Mouse (Mus musculus) embryonic fibroblast, embryonic 13.5 days (primary cell): ENCODE measurements at regions not wholly inside any gene's neighbourhood (a gene's known extent, or its start where the extent isn't known, plus 50 kb on each side); places are given as distances from the start of the nearest gene placed in this dataset.

Source experiments
- H3K27ac ChIP-seq: 2 replicates; pipeline ENCODE4 v1.5.1; 2012; ENCODE audit warnings: low read length, control low read depth, inconsistent platforms; ENCODE audit not compliant: insufficient read depth
- H3K4me1 ChIP-seq: 2 replicates; pipeline ENCODE4 v1.6.1; 2011; ENCODE audit warnings: low read length; ENCODE audit not compliant: control insufficient read depth, insufficient read depth
- H3K4me3 ChIP-seq: 2 replicates; pipeline ENCODE4 v1.5.1; 2011; ENCODE audit warnings: mild to moderate bottlenecking, control low read depth, low read length; ENCODE audit not compliant: insufficient read depth
- CTCF ChIP-seq: IDR thresholded peaks from 2 replicates; pipeline ENCODE4 v1.5.1; 2011; ENCODE audit warnings: mild to moderate bottlenecking, control low read depth, low read length, moderate library complexity, borderline replicate concordance; ENCODE audit not compliant: insufficient read depth
- POLR2A ChIP-seq: IDR thresholded peaks from 2 replicates; pipeline ENCODE4 v1.6.1; 2011; ENCODE audit warnings: low read depth, mild to moderate bottlenecking, control low read depth, low read length, moderate library complexity

- TF ChIP-seq CTCF (no peak), POLR2A (no peak)
- no peak overlapping the region for H3K27ac ChIP-seq
- no peaks in the 10 kb centered on the region for H3K4me1 ChIP-seq
- no peak overlapping the region for H3K4me3 ChIP-seq
Observed at GRCm38 (mm10) chr4:125211459-125212175, 84.0 kb upstream of the Zc3h12a start.

- no peak overlapping the region for H3K4me3 ChIP-seq
- H3K27ac ChIP-seq = no peak overlapping the region
- TF ChIP-seq POLR2A = no peak
- TF ChIP-seq CTCF = no peak
- no peaks in the 10 kb centered on the region for H3K4me1 ChIP-seq
Observed at GRCm38 (mm10) chr4:125210719-125211118, 83.1 kb upstream of the Zc3h12a start.

- no peak overlapping the region for H3K27ac ChIP-seq
- H3K4me1 ChIP-seq = no peaks in the 10 kb centered on the region
- no peak overlapping the region for H3K4me3 ChIP-seq
- TF ChIP-seq POLR2A (no peak), CTCF (no peak)
Observed at GRCm38 (mm10) chr4:125208136-125208915, 80.7 kb upstream of the Zc3h12a start.

GRCm38 (mm10) chr4:125203521-125203920 lies 75.9 kb upstream of the Zc3h12a start:
- Histone ChIP-seq H3K27ac (no peak overlapping the region), H3K4me3 (no peak overlapping the region), H3K4me1 (no peaks in the 10 kb centered on the region)
- TF ChIP-seq POLR2A (no peak), CTCF (no peak)

- no peak overlapping the region for H3K4me3 ChIP-seq
- no peak overlapping the region for H3K27ac ChIP-seq
- H3K4me1 ChIP-seq = no peaks in the 10 kb centered on the region
- no peak for TF ChIP-seq CTCF
- no peak for TF ChIP-seq POLR2A
Observed at GRCm38 (mm10) chr4:125201638-125202325, 74.1 kb upstream of the Zc3h12a start.

- TF ChIP-seq CTCF = no peak
- no peak for TF ChIP-seq POLR2A
- no peak overlapping the region for H3K27ac ChIP-seq
- H3K4me3 ChIP-seq = no peak overlapping the region
- H3K4me1 ChIP-seq = no peaks in the 10 kb centered on the region
Observed at GRCm38 (mm10) chr4:125200762-125201161, 73.1 kb upstream of the Zc3h12a start.

- H3K4me3 ChIP-seq = no peak overlapping the region
- H3K27ac ChIP-seq = no peak overlapping the region
- H3K4me1 ChIP-seq = no peaks in the 10 kb centered on the region
- TF ChIP-seq CTCF (no peak), POLR2A (no peak)
Observed at GRCm38 (mm10) chr4:125199281-125199680, 71.6 kb upstream of the Zc3h12a start.

- Histone ChIP-seq H3K4me1 (no peaks in the 10 kb centered on the region), H3K4me3 (no peak overlapping the region), H3K27ac (no peak overlapping the region)
- no peak for TF ChIP-seq POLR2A
- no peak for TF ChIP-seq CTCF
Observed at GRCm38 (mm10) chr4:125195901-125196435, 68.3 kb upstream of the Zc3h12a start.

- TF ChIP-seq POLR2A (no peak), CTCF (no peak)
- no peak overlapping the region for H3K27ac ChIP-seq
- H3K4me1 ChIP-seq = no peaks in the 10 kb centered on the region
- no peak overlapping the region for H3K4me3 ChIP-seq
Observed at GRCm38 (mm10) chr4:125194722-125195380, 67.2 kb upstream of the Zc3h12a start.
